Mouse (Mus musculus) lung, postnatal 0 days (tissue): ENCODE measurements around the gene Prss50.

ENCODE experiments used
- CTCF ChIP-seq: IDR thresholded peaks from 2 replicates; pipeline ENCODE4 v1.5.1; 2016; ENCODE audit warnings: antibody characterized with exemption, mild to moderate bottlenecking
- EP300 ChIP-seq: IDR thresholded peaks from 2 replicates; pipeline ENCODE4 v1.6.1; 2016; ENCODE audit warnings: antibody characterized with exemption, mild to moderate bottlenecking, control low read depth

DNA sequence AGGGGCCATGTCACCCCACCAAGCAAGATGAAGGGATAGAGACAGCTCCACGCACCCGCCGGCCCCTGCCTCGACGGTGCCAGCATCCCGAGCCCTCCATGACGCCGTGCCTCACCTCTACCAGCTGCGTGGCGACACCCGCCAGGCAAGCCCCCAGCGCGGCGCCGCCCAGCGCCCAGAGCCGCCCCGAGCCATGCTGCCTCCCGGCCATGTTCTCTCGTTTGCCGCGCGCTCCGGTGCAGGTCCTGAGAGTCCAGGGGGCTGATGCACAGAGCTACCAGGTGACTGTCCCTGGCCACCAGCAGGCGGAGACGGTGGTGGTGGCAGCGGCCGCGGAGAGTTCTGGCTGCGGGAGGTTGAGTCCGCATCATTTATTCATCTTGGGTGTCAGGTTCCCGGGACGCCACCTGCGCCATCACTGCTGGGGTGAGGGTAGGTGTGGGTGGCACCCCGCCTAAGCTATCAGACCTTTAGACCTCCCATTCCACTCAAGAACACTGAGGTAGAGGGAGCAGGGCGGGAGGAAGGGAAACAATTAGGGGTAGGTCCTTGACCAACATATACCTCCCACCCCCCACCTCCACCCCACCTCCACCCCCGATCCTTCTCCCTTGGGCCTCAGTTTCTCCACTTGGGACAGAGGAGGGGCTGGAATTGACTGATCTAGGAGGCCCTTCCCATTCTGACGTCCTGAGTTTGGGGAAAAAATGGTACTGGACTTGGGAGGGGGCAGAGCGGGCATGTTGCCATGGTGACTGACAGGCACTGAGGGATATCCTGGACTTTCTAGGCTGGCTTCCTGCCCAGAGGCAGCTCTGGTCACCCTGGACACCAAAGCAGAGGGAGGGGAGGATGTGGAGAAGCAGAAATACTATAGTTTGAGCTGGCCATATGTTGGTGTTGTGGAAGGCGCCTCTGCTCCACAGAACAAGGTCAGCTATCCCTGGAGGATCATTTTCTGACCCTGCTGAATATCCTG, 16.2 kb downstream of the Prss50 start:
- TF ChIP-seq CTCF (peak; percentile 33), EP300 (no peak)
